Mouse (Mus musculus) forebrain, embryonic 16.5 days (tissue): ENCODE measurements around the gene Ube2i. TPM values are rescaled to one million over a fixed set of nuclear protein-coding genes. Genes with fewer than 3 reads are reported as not detected.

Experiments
- ATAC-seq: fragments of 200-750 bp; cut with Nextera tagmentation; 2 replicates; pipeline ENCODE4 v1.8.0; 2017; ENCODE audit warnings: mild to moderate bottlenecking, moderate library complexity
- H3K27ac ChIP-seq: fragments of 300-500 bp; sonication (generic); 2 replicates; pipeline ENCODE4 v1.5.1; 2014; ENCODE audit warnings: low read length, control low read depth
- H3K27me3 ChIP-seq: fragments of 300-500 bp; sonication (generic); replicated peaks from 2 replicates; pipeline ENCODE4 v1.6.1; 2014; ENCODE audit warnings: low read length; ENCODE audit not compliant: control insufficient read depth, insufficient read depth
- H3K36me3 ChIP-seq: fragments of 300-500 bp; sonication (generic); 2 replicates; pipeline ENCODE4 v1.6.1; 2014; ENCODE audit not compliant: control insufficient read depth, insufficient read depth
- H3K4me1 ChIP-seq: fragments of 300-500 bp; sonication (generic); replicated peaks from 2 replicates; pipeline ENCODE4 v1.6.1; 2014; ENCODE audit warnings: low read length; ENCODE audit not compliant: control insufficient read depth, insufficient read depth
- H3K4me2 ChIP-seq: fragments of 300-500 bp; sonication (generic); 2 replicates; pipeline ENCODE4 v1.6.1; 2014; ENCODE audit warnings: mild to moderate bottlenecking, low read length, control low read depth
- H3K4me3 ChIP-seq: fragments of 300-500 bp; sonication (generic); replicated peaks from 2 replicates; pipeline ENCODE4 v1.5.1; 2014; ENCODE audit warnings: mild to moderate bottlenecking, low read length, control low read depth
- H3K9ac ChIP-seq: fragments of 300-500 bp; sonication (generic); replicated peaks from 2 replicates; pipeline ENCODE4 v1.6.1; 2014; ENCODE audit warnings: low read depth, low read length, control low read depth
- H3K9me3 ChIP-seq: fragments of 300-500 bp; sonication (generic); 2 replicates; pipeline ENCODE4 v1.6.1; 2016; ENCODE audit warnings: low read length; ENCODE audit not compliant: control insufficient read depth
- WGBS: fragments of 180-500 bp; shearing (Covaris S2); extraction: QIAGEN DNeasy Blood & Tissue Kit; methylation state at CpG from one replicate; pipeline ENCODE4 v1.1.7; 2014; 5-methylcytosine and 5-hydroxymethylcytosine counted together
- polyA plus RNA-seq: library from polyadenylated mRNA; unstranded; fragments of >200 nt; fragmentation: Nextera tagmentation; extraction: Ambion mirVana; gene quantifications from 2 replicates; pipeline ENCODE4 v1.2.1, GENCODE M21; 2015

Gene Ube2i
- polyA plus RNA-seq, 1 experiment from 2014 or later, result 635 TPM

DNA sequence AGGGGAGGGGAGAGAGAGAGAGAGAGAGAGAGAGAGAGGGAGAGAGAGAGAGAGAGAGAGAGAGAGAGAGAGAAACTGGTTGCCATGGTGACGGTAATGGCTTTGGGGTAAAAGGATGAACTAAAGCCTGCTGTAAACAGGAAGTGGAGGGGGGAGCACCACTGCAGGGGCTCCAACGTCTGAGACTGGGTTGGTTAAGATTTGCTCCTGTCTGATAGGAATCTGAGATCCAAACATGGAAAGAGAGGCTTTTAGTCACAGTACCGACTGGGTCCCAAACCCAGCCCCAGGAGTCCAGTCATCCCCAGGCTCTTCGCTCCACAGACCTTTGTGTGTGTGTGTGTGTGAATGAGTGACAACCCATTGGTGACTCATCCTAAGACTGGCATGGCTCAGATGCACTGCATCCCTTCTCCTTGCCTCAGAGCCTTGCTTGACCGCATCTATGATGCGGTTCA, 16.6 kb downstream of the Ube2i start:
- H3K9me3 ChIP-seq, result no peaks in the 10 kb centered on the region
- ATAC-seq, result no peak
- 61% methylated on average over 6 of the region's 6 CpGs for WGBS

DNA sequence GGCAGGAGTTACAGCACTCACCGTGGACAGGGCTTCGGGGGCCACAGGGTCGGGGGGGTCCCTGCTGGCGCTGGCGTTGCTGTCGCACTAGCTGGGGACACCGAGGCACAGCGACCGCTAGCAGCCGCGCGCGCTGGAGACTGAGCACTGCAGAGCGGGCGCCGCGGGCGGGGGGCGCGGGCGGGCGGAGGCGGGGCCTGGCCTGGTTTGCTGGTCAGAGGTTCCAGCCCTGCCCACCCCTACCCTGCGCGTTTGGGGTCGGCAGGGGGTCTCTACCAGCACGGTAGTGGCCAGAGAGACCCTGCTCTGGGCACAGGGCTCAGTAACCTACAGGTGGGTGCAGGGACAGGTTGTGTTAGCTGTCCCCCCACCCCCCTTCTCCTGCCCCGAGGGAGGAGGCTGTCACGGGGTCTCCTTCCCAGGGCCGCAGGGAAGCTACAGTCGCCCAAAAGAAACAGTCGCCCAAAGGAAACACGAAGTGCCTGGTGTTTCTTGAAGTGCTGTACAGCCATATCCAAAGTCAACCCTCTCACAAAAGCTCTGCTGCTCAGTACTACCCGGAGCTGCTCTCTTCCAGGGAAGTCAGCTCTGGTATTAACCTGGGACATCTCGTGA, 18.2 kb downstream of the Ube2i start, which contains the start of gene Baiap3:
Gene Baiap3, minus strand, starts transcription at position 225 of the 615 bp plus-strand sequence.
- Histone ChIP-seq H3K4me2 (peak within 1 kb of the TSS; percentile 44), H3K27me3 (peaks cover 14% of the 10 kb centered on the region), H3K36me3 (peaks cover 6% of the 10 kb centered on the region; the same call in 1 of the 2 replicates), H3K9me3 (no peaks in the 10 kb centered on the region), H3K4me3 (peak within 1 kb of the TSS; percentile 14), H3K4me1 (peaks cover 29% of the 10 kb centered on the region), H3K27ac (no peak within 1 kb of the TSS), H3K9ac (peak within 1 kb of the TSS; percentile 41; the same call in 1 of the 2 replicates)
- peak; percentile 37 for ATAC-seq
- 3% methylated on average over 35 of the region's 35 CpGs for WGBS

More for the DNA sequence above, 16.6 kb downstream of the Ube2i start:
- H3K27ac ChIP-seq, result no peak overlapping the region
- peaks cover 21% of the 10 kb centered on the region for H3K4me1 ChIP-seq
- peaks cover 14% of the 10 kb centered on the region for H3K27me3 ChIP-seq
- H3K4me2 ChIP-seq, result no peak overlapping the region
- no peak overlapping the region for H3K9ac ChIP-seq
- H3K36me3 ChIP-seq, result peaks cover 10% of the 10 kb centered on the region; the same call in 1 of the 2 replicates
- no peak overlapping the region for H3K4me3 ChIP-seq

DNA sequence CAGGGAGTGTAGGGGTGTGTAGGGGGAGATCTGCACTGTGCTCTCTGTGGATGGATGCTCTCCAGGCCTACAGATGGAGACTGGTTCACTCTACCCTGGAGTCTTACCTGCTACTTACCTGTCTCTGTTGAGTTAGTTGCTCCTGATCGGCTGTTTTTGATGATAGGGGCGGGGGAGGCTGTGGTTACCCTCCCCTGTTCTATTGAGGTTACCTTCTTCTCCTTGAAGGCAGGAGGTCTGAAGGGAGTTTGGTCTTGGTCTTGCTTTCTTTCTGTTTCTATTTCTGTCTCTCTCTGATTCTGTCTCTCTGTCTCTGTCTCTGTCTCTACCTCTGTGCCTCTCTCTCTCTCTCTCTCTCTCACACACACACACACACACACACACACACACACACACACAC, 19.3 kb downstream of the Ube2i start:
- Histone ChIP-seq H3K4me1 (peaks cover 29% of the 10 kb centered on the region), H3K36me3 (peaks cover 6% of the 10 kb centered on the region; the same call in 1 of the 2 replicates), H3K9me3 (no peaks in the 10 kb centered on the region), H3K27ac (no peak overlapping the region), H3K9ac (no peak overlapping the region), H3K27me3 (peaks cover 14% of the 10 kb centered on the region), H3K4me2 (no peak overlapping the region), H3K4me3 (no peak overlapping the region)
- ATAC-seq, result no peak
- 73% methylated on average over 2 of the region's 2 CpGs for WGBS

DNA sequence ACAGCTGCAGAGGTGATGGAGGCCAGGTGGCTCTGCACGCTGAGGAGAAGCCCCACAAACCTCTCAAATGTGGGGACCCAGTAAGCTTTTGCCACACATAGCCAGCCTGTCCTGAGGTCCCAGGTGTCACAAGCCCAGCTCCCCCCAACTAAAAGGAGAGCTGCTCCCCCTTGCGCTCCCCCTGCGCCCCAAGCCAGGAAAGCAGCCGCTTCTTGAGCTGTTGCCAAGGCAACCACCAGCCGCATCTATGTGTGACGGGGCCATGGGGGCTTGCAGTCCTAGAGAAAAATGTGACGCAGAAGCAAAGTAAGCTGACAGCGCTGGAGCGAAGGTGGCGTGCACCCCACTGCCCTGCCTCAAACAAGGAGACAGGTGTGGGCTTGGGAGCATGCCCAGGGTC, 20.7 kb downstream of the Ube2i start:
- Histone ChIP-seq H3K27me3 (peaks cover 14% of the 10 kb centered on the region), H3K4me2 (peak overlapping the region; percentile 17; the same call in 1 of the 2 replicates), H3K9me3 (no peaks in the 10 kb centered on the region), H3K27ac (0 out of 2 replicates have a peak overlapping the region, but pooled peaks have one; percentile 23), H3K4me1 (peaks cover 29% of the 10 kb centered on the region), H3K36me3 (peaks cover 2% of the 10 kb centered on the region; the same call in 1 of the 2 replicates), H3K9ac (no peak overlapping the region), H3K4me3 (no peak overlapping the region)
- WGBS, result 15% methylated on average over 10 of the region's 10 CpGs
- no peak for ATAC-seq

DNA sequence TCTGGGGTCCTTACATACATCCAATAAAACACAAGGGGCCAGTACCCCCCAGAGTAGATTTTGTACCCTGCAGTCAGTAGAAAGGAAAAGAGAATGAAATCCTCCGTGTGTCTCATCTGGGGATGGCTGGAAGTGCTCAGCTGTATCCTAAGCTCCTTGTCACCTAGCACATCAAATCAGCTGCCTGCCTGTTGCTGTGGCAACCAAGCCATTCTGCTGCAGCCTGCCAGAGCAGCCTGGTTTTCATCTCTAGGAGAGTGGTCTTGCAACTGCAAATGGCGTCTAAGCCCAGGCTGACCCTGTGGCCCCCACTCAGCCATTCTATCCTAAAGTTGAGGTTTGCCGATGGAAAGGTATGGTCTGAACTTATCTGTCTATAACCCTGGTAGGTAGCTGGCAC, 21.8 kb downstream of the Ube2i start:
- peaks cover 14% of the 10 kb centered on the region for H3K27me3 ChIP-seq
- peak overlapping the region; percentile 63 for H3K27ac ChIP-seq
- no peaks in the 10 kb centered on the region for H3K9me3 ChIP-seq
- peak; percentile 66 for ATAC-seq
- no peak overlapping the region for H3K4me3 ChIP-seq
- H3K4me2 ChIP-seq, result no peak overlapping the region
- no peak overlapping the region for H3K9ac ChIP-seq
- H3K4me1 ChIP-seq, result peaks cover 26% of the 10 kb centered on the region
- 30% methylated on average over 3 of the region's 3 CpGs for WGBS
- no peaks in the 10 kb centered on the region for H3K36me3 ChIP-seq

DNA sequence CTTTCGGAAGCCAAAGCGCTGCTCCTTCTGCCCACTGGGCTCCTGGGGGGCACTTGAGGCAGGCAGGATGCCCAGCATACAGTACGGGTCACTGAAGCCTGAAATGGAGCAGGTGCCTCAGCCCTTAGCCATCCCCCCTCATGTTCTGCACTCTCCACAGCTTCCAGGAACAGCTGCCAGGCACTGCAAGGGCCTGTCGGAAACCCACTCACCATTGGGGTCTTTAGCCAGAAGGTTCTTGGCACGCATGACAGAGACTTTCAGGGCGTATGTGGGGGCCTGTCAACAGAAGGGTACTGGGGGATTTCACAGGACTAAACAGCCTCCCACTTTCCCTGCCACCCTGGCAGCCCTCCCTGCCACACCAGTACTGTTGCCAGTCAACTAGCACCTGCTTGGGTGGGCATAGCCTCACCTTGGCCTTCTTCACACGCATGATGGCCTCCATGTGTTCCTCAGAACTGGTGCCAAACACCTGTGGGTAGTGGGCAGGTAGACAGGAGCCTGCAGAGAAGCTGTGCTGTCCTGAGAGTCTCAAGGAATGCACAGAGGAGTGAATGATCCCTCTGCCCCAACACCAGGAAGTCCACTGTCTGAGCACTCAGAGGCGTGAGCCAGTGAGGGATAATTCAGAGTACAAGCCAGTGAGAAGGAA, 24.1 kb downstream of the Ube2i start:
- H3K4me2 ChIP-seq, result no peak overlapping the region
- no peaks in the 10 kb centered on the region for H3K9me3 ChIP-seq
- no peaks in the 10 kb centered on the region for H3K36me3 ChIP-seq
- H3K4me3 ChIP-seq, result no peak overlapping the region
- H3K9ac ChIP-seq, result no peak overlapping the region
- H3K27me3 ChIP-seq, result peaks cover 9% of the 10 kb centered on the region; the same call in 1 of the 2 replicates
- WGBS, result 81% methylated on average over 8 of the region's 8 CpGs
- no peak overlapping the region for H3K27ac ChIP-seq
- ATAC-seq, result no peak
- peaks cover 19% of the 10 kb centered on the region for H3K4me1 ChIP-seq

DNA sequence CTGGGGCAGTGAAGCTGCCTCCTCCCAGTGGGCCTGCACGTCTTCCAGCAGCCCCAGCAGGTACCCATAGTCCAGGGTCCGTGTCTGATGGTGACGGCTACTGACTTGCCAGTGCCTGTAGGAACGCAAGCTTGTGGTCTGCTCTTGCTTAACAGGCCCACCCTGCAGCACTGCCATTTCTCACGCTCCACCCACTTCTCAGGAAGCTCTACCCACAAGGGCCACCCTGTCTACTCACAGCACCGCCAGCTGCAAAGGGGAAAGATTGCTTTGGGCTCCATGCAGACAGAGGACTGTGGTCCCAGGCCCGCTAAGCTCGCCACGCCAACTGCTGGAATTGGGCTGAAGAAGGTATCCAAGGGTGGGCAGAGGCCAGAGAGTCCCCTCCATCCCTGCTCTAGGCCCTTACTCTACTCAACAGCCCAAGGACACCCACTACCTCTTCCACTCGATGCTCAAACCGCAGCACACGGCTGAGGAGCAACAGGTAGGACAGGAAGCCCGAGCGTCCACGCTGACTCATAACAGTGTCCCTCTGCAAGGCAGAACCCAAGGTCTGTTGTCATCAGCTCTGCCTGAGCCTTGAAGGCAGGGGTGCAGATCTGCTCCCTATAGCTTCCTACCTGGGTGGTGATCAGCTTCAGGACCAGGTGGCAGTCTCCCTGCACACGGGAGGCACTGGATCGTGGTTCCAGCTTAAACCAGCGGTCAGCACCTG, 26.2 kb downstream of the Ube2i start:
- Histone ChIP-seq H3K4me2 (no peak overlapping the region), H3K9me3 (no peaks in the 10 kb centered on the region), H3K4me3 (no peak overlapping the region), H3K27me3 (no peaks in the 10 kb centered on the region), H3K27ac (no peak overlapping the region), H3K4me1 (peaks cover 8% of the 10 kb centered on the region), H3K36me3 (peaks cover 11% of the 10 kb centered on the region), H3K9ac (no peak overlapping the region)
- no peak for ATAC-seq
- WGBS, result 80% methylated on average over 18 of the region's 18 CpGs

DNA sequence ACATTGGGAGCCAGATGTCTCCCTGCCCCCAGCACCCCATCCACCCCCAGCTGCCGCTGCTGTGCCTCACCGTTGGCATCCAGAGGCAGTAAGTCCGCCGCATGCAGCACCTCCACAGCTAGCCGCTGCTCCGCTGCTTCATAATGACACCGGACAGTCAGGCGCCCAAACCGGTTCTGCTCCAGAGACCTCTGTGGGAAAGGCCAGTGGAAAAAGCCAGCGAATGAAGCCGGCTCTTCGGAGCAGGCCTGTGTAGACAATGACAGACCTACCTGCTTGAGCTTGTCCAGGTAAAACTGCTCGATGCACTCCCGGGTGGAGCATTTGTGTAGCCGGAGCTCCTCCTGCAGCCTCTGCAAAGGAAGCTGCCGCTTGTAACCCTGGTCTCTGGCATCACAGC, 30.2 kb downstream of the Ube2i start:
- Histone ChIP-seq H3K4me2 (no peak overlapping the region), H3K27ac (no peak overlapping the region)
- 88% methylated on average over 16 of the region's 16 CpGs for WGBS

DNA sequence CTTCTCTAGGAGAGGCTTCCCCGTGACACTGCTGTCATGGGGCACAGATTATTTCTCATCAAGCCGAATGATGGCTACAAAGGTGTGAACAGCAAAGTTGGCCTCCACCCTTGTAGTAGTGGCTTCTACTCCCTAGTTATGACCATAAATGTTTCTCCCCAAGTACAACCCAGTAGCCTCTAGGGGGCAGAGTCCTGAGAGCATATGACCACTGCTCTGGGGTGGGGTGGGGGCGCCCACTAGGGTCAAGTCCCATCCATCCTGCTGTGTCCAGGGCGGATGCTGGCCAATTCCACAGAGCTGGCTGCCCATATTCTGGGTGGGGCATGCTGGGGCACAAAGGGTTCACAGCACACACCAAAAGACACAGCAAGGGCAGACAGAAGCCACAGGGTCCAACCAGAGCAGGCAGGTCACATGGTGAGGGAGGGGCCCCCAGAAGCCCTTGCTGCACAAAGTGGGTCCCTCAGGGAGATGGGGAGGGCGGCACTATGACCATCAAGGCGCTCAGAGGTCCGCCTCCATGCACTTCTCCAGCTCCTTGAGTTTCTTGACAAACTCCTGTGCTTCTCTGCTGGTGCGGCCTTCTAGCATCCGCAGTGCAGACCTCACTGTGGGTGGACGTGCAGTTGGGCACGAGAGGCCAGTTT, 31.2 kb downstream of the Ube2i start:
- H3K36me3 ChIP-seq, result peaks cover 18% of the 10 kb centered on the region
- no peak overlapping the region for H3K9ac ChIP-seq
- H3K4me3 ChIP-seq, result no peak overlapping the region
- no peak overlapping the region for H3K27ac ChIP-seq
- H3K4me1 ChIP-seq, result peaks cover 18% of the 10 kb centered on the region
- H3K4me2 ChIP-seq, result no peak overlapping the region
- no peak for ATAC-seq
- 90% methylated on average over 11 of the region's 11 CpGs for WGBS
- no peaks in the 10 kb centered on the region for H3K27me3 ChIP-seq
- no peaks in the 10 kb centered on the region for H3K9me3 ChIP-seq

More for the DNA sequence above, 30.2 kb downstream of the Ube2i start:
- Histone ChIP-seq H3K27me3 (no peaks in the 10 kb centered on the region), H3K4me3 (no peak overlapping the region), H3K9me3 (no peaks in the 10 kb centered on the region), H3K36me3 (peaks cover 18% of the 10 kb centered on the region), H3K9ac (no peak overlapping the region), H3K4me1 (peaks cover 13% of the 10 kb centered on the region)
- no peak for ATAC-seq
